Mouse (Mus musculus): ENCODE results near the gene Rnf111.
"Not testable (repeated sequence)": the region's sequence is repeated elsewhere in the genome, so short reads cannot be mapped to it uniquely, and the experiment has no call there.

The Rnf111 gene

GRCm38 (mm10) chr9:70496990-70497389 lies 6.5 kb downstream of the Rnf111 start:
- no peak for DNase-seq (ENCODE audit: low read depth)

DNA sequence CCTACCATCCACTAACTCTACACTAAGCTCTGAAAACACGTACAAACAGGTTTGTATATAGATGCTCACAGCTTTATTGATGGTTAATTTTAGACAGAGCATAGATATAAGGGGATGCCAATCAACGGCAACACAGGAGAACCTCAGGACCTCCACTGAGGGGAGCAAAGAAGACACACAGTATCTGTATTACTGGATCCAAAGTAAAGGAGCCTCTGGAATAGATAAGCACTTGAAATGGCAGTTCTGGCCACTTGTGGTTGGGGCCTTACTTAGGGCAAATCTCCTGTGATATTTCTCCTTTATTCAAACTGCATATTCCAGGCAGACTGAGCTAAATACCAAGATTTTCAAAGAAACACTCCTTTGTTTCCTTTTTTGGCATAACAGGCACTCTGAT lies 10.5 kb downstream of the Rnf111 start:
- DNase-seq (ENCODE audit: low read depth): no peak

DNA sequence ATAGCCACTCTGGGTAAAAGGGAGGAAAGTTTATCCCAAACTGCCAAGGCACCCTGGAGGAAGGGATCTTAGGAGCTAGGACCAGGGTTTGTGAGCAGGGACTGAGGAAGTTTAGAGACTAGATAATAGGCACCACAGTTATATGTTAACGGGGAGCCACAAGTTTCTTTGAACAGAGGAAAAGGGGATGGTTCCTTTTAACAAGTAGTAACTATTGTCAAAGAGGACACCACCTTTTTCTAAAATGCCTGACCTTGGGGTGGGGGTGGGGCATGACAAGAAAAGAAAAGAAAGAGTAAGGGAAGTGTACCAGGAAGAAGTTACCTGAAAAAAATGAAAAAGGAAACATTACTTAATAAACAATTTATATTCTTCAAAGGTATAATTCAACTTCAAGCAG lies 12.3 kb downstream of the Rnf111 start:
- no peak for DNase-seq (ENCODE audit: low read depth)

- DNase-seq (ENCODE audit: low read depth): no peak
Observed at GRCm38 (mm10) chr9:70487401-70487800, 16.1 kb downstream of the Rnf111 start.

GRCm38 (mm10) chr9:70485840-70486239 lies 17.7 kb downstream of the Rnf111 start:
- DNase-seq (ENCODE audit: low read depth): no peak

DNA sequence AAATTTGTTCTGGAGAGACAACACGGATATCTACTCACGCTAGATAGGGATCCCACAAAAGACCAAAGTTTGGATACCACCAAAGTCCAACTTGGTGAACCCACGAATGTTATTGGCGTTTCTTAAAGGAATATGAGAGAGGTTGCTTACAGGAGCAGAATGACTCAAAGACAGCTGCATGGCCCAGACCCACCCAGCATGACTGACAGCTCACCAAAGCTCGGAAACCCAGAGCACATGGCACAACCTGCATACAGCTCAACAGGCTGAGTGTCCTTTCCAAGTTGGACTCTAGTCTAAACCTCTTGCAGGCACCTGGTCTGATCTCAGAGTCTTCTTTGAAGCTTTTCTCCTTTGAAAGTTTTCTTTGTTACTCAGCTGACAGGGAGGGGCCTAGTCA lies 20.0 kb downstream of the Rnf111 start:
- no peak for DNase-seq (ENCODE audit: low read depth)

GRCm38 (mm10) chr9:70481872-70482271 lies 21.7 kb downstream of the Rnf111 start:
- DNase-seq (ENCODE audit: low read depth): no peak

DNA sequence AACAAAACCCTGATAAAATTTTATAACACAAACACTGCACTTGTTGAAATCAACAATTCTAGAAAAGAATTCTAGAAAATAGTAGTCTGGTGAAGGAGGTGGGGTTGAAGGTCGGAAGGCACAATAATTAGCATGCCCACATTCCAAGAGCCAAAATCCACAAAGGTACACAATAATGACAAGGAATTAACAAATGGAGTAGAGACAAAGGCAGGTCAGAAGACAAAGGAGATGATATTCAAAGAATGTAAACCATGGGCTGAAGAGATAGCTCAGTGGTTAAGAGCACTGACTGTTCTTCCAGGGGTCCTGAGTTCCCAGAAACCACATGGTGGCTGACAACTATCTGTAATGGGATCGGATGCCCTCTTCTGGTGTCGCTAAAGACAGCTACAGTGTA lies 26.3 kb downstream of the Rnf111 start:
- DNase-seq (ENCODE audit: low read depth): no peak

DNA sequence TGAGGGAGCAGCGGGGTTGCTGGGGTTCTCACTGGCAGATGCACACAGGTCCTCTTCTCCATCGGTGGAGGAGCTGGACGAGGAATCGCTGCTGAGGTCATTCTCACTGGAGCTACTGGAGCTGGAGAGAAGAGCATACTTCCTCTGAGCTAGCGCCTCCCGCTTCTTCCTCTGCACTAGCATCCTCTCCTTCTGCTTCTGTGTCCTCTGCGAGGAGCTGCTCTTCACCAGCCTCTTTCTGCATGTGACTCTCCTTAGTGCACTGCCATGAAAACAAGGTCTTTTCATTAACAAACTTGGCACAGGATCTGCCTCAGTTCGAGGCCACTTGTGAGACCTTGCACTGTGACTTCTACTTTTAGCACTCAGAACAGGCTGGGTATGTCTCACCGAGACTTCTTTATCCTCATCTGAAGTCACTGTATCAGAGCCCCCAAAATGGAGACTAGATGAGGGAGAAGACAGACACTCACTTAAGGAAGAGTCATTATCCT lies 27.7 kb downstream of the Rnf111 start:
- no peak for DNase-seq (ENCODE audit: low read depth)

GRCm38 (mm10) chr9:70473400-70473799 lies 30.1 kb downstream of the Rnf111 start:
- DNase-seq (ENCODE audit: low read depth): no peak

DNA sequence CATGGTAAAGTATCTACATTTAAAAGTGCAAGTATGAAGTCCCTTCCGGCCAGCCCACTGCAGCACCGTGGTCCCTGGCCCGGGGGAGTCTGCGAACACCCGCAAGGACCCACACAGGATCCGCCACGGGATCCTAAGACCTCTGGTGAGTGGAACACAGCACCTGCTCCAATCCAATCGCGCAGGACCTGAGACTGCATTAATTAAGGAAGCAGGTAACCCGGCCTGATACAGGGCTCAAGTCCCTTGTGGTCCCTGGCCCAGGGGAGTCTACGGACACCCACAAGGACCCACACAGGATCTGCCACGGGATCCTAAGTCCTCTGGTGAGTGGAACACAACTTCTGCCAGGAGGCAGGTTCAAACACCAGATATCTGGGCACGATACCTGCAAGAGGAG lies 40.4 kb downstream of the Rnf111 start:
- DNase-seq (ENCODE audit: low read depth): not testable (repeated sequence)

DNA sequence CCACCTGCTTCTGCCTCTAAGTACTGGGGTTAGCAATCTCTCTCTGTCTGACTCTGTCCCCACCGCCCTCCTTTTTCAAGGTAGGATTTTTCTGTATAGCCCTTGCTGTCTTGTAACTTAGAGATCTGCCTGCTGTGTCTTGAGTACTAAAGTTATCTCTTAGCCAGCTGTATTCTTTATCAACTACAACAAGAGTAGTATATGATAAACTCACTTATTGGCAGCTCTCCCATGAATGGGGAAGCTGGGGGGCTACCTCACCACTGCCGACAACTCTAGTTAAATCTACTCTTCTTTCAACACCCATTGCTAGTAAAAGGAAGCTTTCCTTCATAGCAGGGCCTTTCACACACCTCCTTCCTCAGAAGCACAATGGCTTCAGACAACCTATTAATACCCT lies 51.2 kb downstream of the Rnf111 start:
- no peak for DNase-seq (ENCODE audit: low read depth)

DNA sequence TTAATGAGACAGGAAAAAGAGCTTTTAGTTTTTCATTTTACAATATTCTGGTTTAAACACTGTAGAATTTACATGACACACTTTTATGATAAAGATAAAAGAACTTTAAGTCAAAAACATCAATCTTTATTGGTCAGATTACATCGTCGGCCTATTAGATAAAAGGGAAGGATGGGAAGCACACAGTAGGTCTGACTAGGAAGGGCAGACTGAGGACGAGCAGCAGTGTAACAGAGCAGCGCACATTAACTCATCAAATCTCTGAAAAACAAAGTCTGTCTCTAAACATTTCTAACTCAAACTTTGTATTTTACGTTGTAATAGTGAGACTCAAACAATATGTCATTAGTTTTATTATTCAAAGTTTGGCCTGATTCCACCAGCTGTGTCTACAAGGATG lies 54.5 kb downstream of the Rnf111 start:
- DNase-seq (ENCODE audit: low read depth): no peak

GRCm38 (mm10) chr9:70439959-70440358 lies 63.6 kb downstream of the Rnf111 start:
- no peak for DNase-seq (ENCODE audit: low read depth)

DNA sequence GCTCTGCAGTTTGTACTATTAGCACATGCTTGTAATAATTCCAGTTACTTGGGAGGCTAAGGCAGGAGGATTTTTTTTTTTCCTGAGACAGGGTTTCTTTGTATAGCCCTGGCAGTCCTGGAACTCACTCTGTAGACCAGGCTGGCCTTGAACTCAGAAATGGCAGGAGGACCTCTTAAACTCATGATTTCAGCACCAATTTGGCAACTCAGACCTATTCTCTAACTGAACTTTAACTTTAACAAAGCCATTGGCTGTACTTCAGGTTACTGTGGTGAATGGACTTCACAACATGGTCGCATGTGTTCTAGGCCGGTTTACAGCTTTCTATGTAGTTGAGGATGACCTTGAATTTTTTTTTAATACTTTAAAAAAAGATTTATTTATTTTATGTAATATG lies 80.9 kb downstream of the Rnf111 start:
- no peak for DNase-seq (ENCODE audit: low read depth)

GRCm38 (mm10) chr9:70421257-70422056 lies 82.1 kb downstream of the Rnf111 start, which contains the start of gene Ccnb2:
Ccnb2 (minus strand) TSS chr9:70421547.
- DNase-seq (ENCODE audit: low read depth): peak; percentile 91

DNA sequence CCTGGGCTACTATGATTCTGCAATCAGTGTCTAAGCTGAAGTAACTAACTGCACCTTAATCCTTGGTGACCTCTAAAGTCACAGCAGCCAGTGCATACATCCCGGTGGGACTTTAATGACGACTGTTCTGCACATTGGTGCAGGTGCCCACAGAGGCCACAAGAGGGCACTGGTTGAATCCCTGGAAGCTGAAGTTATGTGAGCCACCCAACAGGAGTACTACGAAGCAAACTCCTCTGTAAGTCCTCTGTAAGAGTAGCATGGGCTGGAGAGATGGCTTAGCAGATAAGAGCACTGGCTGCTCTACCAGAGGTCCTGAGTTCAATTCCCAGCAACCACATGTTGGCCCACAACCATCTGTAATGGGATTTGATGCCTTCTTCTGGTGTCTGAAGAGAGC lies 87.1 kb downstream of the Rnf111 start:
- no peak for DNase-seq (ENCODE audit: low read depth)

DNA sequence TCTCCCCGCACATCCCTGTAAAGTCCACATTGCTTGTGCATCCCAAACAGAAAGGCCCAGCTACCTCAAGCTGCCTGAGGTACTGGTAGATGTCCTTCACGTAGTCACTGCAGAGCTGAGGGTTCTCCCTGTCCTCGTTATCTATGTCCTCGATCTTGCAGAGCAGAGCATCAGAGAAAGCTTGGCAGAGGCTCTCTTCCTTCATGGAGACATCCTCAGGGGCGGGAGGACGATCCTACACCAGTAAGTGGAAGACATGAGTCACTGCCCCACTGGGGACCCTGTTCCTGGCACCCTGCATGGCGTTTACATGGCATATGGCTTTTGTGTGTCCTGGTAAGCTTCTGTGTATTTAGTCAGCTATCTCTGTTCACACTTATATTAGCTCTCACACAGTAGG lies 90.5 kb downstream of the Rnf111 start:
- DNase-seq (ENCODE audit: low read depth): no peak

- DNase-seq (ENCODE audit: low read depth): no peak
Observed at GRCm38 (mm10) chr9:70410668-70411067, 92.9 kb downstream of the Rnf111 start.

GRCm38 (mm10) chr9:70409743-70410142 lies 93.8 kb downstream of the Rnf111 start:
- DNase-seq (ENCODE audit: low read depth): no peak

- no peak for DNase-seq (ENCODE audit: low read depth)
Observed at GRCm38 (mm10) chr9:70408791-70409190, 94.7 kb downstream of the Rnf111 start.

GRCm38 (mm10) chr9:70406596-70406995 lies 96.9 kb downstream of the Rnf111 start:
- DNase-seq (ENCODE audit: low read depth): no peak

DNA sequence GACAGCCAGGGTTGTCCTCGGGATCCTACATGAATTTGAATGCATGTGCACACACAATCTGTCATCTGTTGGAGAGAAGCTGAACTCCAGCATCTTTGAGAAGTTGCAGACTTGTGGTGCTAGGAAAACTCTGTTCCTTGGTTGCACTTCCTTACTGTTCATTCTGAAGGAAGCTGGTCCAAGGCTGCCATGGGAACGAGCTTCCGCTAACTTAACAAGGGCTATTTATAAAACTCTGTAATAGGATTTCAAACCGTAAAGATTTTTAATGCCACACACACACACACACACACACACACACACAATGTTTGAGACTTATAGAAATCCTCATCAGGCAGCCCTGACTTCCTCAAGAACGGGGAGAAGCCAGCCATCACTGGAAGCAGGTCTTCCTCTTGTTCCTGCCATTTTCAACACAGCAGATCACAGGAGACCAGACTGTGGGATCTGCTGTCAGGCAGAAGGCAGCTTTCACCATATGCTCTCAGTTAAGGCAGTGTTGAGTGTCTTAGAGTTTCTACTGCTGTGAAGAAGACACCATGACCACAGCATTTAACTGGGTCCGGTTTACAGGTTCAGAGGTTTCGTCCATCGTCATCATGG lies 101.5 kb downstream of the Rnf111 start:
- DNase-seq (ENCODE audit: low read depth): no peak

GRCm38 (mm10) chr9:70396083-70396482 lies 107.4 kb downstream of the Rnf111 start:
- DNase-seq (ENCODE audit: low read depth): no peak
